Mouse (Mus musculus) midbrain, embryonic 14.5 days (tissue): ENCODE results near the gene Fam171a2. TPM values are rescaled to one million over a fixed set of nuclear protein-coding genes. Genes with fewer than 3 reads are reported as not detected.
A peak's percentile ranks its signal among the peaks of the same experiment; 100 is the strongest.

ENCODE experiments used
- ATAC-seq: fragments of 200-750 bp; cut with Nextera tagmentation; 2 replicates; pipeline ENCODE4 v1.8.0; 2017; ENCODE audit warnings: moderate number of reproducible peaks, moderate library complexity; ENCODE audit not compliant: low FRiP score, low TSS enrichment
- DNase-seq: peaks from one replicate; pipeline ENCODE4 v3.0.0-alpha.2; 2015
- H3K27ac ChIP-seq: fragments of 300-500 bp; sonication (generic); replicated peaks from 2 replicates; pipeline ENCODE4 v1.5.1; 2014; ENCODE audit warnings: mild to moderate bottlenecking, low read depth, low read length, moderate library complexity
- H3K27me3 ChIP-seq: fragments of 300-500 bp; sonication (generic); 2 replicates; pipeline ENCODE4 v1.6.1; 2014; ENCODE audit warnings: low read length, control low read depth, mixed read lengths; ENCODE audit not compliant: control insufficient read depth, insufficient read depth
- H3K36me3 ChIP-seq: fragments of 300-500 bp; sonication (generic); 2 replicates; pipeline ENCODE4 v1.6.1; 2014; ENCODE audit warnings: low read length, control low read depth; ENCODE audit not compliant: control insufficient read depth, insufficient read depth
- H3K4me1 ChIP-seq: fragments of 300-500 bp; sonication (generic); 2 replicates; pipeline ENCODE4 v1.6.1; 2014; ENCODE audit warnings: mild to moderate bottlenecking, antibody characterized with exemption, low read length, control low read depth; ENCODE audit not compliant: control insufficient read depth, insufficient read depth
- H3K4me2 ChIP-seq: fragments of 300-500 bp; sonication (generic); 2 replicates; pipeline ENCODE4 v1.6.1; 2014; ENCODE audit warnings: mild to moderate bottlenecking, low read length, moderate library complexity
- H3K4me3 ChIP-seq: fragments of 300-500 bp; sonication (generic); replicated peaks from 2 replicates; pipeline ENCODE4 v1.5.1; 2014; ENCODE audit warnings: low read depth, low read length
- H3K9ac ChIP-seq: fragments of 300-500 bp; sonication (generic); replicated peaks from 2 replicates; pipeline ENCODE4 v1.6.1; 2014; ENCODE audit warnings: mild to moderate bottlenecking, low read length, moderate library complexity
- H3K9me3 ChIP-seq: fragments of 300-500 bp; sonication (generic); 2 replicates; pipeline ENCODE4 v1.6.1; 2016; ENCODE audit warnings: low read length, control low read depth, mixed read lengths; ENCODE audit not compliant: control insufficient read depth
- WGBS: fragments of 180-500 bp; shearing (Covaris S2); extraction: QIAGEN DNeasy Blood & Tissue Kit; methylation state at CpG from one replicate; pipeline ENCODE4 v1.1.7; 2014; 5-methylcytosine and 5-hydroxymethylcytosine counted together
- polyA plus RNA-seq: library from polyadenylated mRNA; unstranded; fragments of >200 nt; fragmentation: Nextera tagmentation; extraction: Ambion mirVana; gene quantifications from 2 replicates; pipeline ENCODE4 v1.2.1, GENCODE M21; 2014

The Fam171a2 gene
- polyA plus RNA-seq, 1 experiment from 2014 or later, result 28.6 TPM

- H3K4me2 ChIP-seq, result peak overlapping the region; percentile 15; the same call in 1 of the 2 replicates
- H3K4me3 ChIP-seq, result no peak overlapping the region
- DNase-seq (peak; percentile 70), ATAC-seq (no peak)
- peaks cover 50% of the 10 kb centered on the region for H3K36me3 ChIP-seq
- no peak overlapping the region for H3K9ac ChIP-seq
- no peaks in the 10 kb centered on the region; the same call in 1 of the 2 replicates for H3K27me3 ChIP-seq
- no peak overlapping the region; the same call in 1 of the 2 replicates for H3K27ac ChIP-seq
- no peaks in the 10 kb centered on the region for H3K9me3 ChIP-seq
- peaks cover 51% of the 10 kb centered on the region for H3K4me1 ChIP-seq
- WGBS, result 79% methylated on average over 20 of the region's 20 CpGs
Measured at GRCm38 (mm10) chr11:102398007-102398825, 49.3 kb downstream of the Fam171a2 start.

- H3K9me3 ChIP-seq, result no peaks in the 10 kb centered on the region
- 69% methylated on average over 7 of the region's 7 CpGs for WGBS
- H3K4me3 ChIP-seq, result peak overlapping the region; percentile 89; the same call in 1 of the 2 replicates
- peaks cover 35% of the 10 kb centered on the region for H3K36me3 ChIP-seq
- no peak for ATAC-seq
- peak overlapping the region; percentile 95 for H3K4me2 ChIP-seq
- H3K27ac ChIP-seq, result no peak overlapping the region
- H3K9ac ChIP-seq, result no peak overlapping the region; the same call in 1 of the 2 replicates
- H3K27me3 ChIP-seq, result no peaks in the 10 kb centered on the region; the same call in 1 of the 2 replicates
- no peak for DNase-seq
- peaks cover 58% of the 10 kb centered on the region for H3K4me1 ChIP-seq
Measured at GRCm38 (mm10) chr11:102396671-102397141, 50.8 kb downstream of the Fam171a2 start.

DNA sequence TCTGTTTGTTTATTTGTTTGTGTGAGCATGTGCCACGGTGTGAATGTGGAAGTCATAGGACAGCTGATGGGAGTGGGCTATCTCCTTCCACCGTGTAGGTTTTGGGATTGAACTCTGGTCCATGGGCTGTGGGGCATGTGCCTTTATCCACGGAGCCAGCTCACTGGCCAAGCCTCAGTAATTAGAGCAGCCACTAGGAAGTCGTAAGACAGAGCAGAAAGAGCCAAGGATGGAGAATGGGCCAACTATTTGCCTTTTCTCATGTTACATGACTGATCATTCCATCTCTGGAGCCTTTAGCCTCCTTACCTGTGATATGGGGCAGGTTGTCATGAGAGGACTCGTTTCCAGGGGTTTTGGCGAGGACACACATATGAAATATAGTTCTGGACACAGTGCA lies 51.2 kb downstream of the Fam171a2 start:
- Histone ChIP-seq H3K27me3 (no peaks in the 10 kb centered on the region; the same call in 1 of the 2 replicates), H3K9ac (peak overlapping the region; percentile 93; the same call in 1 of the 2 replicates), H3K4me3 (peak overlapping the region; percentile 89; the same call in 1 of the 2 replicates), H3K9me3 (no peaks in the 10 kb centered on the region), H3K27ac (no peak overlapping the region), H3K4me1 (peaks cover 58% of the 10 kb centered on the region), H3K36me3 (peaks cover 30% of the 10 kb centered on the region), H3K4me2 (peak overlapping the region; percentile 95)
- 60% methylated on average over 6 of the region's 6 CpGs for WGBS
- ATAC-seq (no peak), DNase-seq (no peak)

DNA sequence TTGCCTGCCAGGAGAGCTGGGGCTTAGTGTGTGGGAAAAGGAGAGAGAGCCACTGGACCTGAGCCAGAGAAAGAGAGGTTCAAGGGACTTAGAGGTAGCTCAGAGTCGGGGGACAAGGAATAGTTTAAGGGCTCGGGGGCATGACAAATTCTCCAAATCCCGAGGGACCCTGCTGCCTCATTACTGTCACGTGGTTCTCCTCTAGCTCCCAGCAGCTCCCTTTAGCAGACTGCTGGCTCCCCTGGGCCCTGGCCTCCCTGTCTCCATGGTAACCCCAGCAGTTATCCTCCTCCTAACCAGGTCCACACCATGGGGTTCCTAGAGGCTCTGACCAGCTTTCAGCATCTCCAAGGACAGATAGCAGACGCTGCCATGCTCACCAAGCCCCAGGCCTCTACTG lies 52.2 kb downstream of the Fam171a2 start:
- peak; percentile 83 for DNase-seq
- peak overlapping the region; percentile 89 for H3K4me3 ChIP-seq
- ATAC-seq, result no peak
- H3K27ac ChIP-seq, result peak overlapping the region; percentile 96
- peaks cover 58% of the 10 kb centered on the region for H3K4me1 ChIP-seq
- H3K27me3 ChIP-seq, result no peaks in the 10 kb centered on the region; the same call in 1 of the 2 replicates
- H3K9ac ChIP-seq, result peak overlapping the region; percentile 93
- peaks cover 20% of the 10 kb centered on the region for H3K36me3 ChIP-seq
- peak overlapping the region; percentile 95 for H3K4me2 ChIP-seq
- 3% methylated on average over 5 of the region's 5 CpGs for WGBS
- H3K9me3 ChIP-seq, result no peaks in the 10 kb centered on the region

- Histone ChIP-seq H3K4me2 (peak overlapping the region; percentile 95), H3K4me3 (peak overlapping the region; percentile 89), H3K27me3 (no peaks in the 10 kb centered on the region; the same call in 1 of the 2 replicates), H3K36me3 (peaks cover 13% of the 10 kb centered on the region), H3K9ac (peak overlapping the region; percentile 93), H3K4me1 (peaks cover 53% of the 10 kb centered on the region), H3K9me3 (no peaks in the 10 kb centered on the region), H3K27ac (peak overlapping the region; percentile 96)
- DNase-seq, result no peak
- 61% methylated on average over 9 of the region's 9 CpGs for WGBS
- ATAC-seq, result no peak
Measured at GRCm38 (mm10) chr11:102394421-102395124, 52.9 kb downstream of the Fam171a2 start.

- peak overlapping the region; percentile 93 for H3K9ac ChIP-seq
- peak overlapping the region; percentile 96 for H3K27ac ChIP-seq
- peak overlapping the region; percentile 89 for H3K4me3 ChIP-seq
- peak overlapping the region; percentile 95 for H3K4me2 ChIP-seq
- peaks cover 6% of the 10 kb centered on the region for H3K36me3 ChIP-seq
- WGBS, result 5% methylated on average over 17 of the region's 17 CpGs
- no peaks in the 10 kb centered on the region for H3K27me3 ChIP-seq
- DNase-seq (peak; percentile 82), ATAC-seq (peak; percentile 49)
- no peaks in the 10 kb centered on the region for H3K9me3 ChIP-seq
- H3K4me1 ChIP-seq, result peaks cover 50% of the 10 kb centered on the region
Measured at GRCm38 (mm10) chr11:102393719-102394420, 53.6 kb downstream of the Fam171a2 start.

DNA sequence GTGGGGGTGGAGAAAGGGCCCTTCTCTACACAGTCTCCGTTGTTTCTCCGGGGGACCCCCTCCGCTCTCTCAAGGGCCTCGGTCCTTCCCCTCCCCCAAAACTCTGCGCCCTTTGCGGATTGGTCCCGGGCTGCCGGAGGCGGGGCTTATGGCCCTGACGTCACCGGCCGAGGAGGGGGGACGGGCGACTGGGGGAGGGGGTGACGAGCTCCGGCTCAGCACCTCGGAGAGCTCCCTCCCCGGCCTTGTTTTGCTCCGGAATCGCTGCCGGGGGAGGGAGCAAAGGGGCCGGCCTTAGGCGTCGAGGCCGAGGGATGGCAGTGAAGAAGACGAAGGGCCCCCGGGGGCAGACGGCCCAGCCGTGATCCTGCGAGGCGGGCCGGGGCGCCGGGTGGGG lies 54.2 kb downstream of the Fam171a2 start, which contains the start of gene Rundc3a:
Gene Rundc3a (plus strand): TSS at position 166 of the 397 bp plus-strand sequence.
- DNase-seq (peak; percentile 98), ATAC-seq (peak; percentile 91)
- H3K27ac ChIP-seq, result peak within 1 kb of the TSS; percentile 96
- H3K4me2 ChIP-seq, result peak within 1 kb of the TSS; percentile 95
- WGBS, result 1% methylated on average over 34 of the region's 34 CpGs
- H3K9me3 ChIP-seq, result no peaks in the 10 kb centered on the region
- peak within 1 kb of the TSS; percentile 89 for H3K4me3 ChIP-seq
- H3K9ac ChIP-seq, result peak within 1 kb of the TSS; percentile 93
- peaks cover 46% of the 10 kb centered on the region for H3K4me1 ChIP-seq
- no peaks in the 10 kb centered on the region; the same call in 1 of the 2 replicates for H3K36me3 ChIP-seq
- H3K27me3 ChIP-seq, result no peaks in the 10 kb centered on the region
